Mouse (Mus musculus) mammary gland, adult 2 months (tissue): ENCODE measurements around the gene Stard5. TPM values are rescaled to one million over a fixed set of nuclear protein-coding genes. Genes with fewer than 3 reads are reported as not detected.

ENCODE experiments used
- polyA plus RNA-seq: library from polyadenylated mRNA; depleted of rRNA; stranded (reverse); fragments of >200 nt; gene quantifications from 2 replicates; pipeline ENCODE4 v1.2.3, GENCODE M21; 2012; ENCODE audit warnings: low replicate concordance; rRNA removed

Gene Stard5
- 9.9 and 20.6 TPM in 2 replicates for polyA plus RNA-seq

DNA sequence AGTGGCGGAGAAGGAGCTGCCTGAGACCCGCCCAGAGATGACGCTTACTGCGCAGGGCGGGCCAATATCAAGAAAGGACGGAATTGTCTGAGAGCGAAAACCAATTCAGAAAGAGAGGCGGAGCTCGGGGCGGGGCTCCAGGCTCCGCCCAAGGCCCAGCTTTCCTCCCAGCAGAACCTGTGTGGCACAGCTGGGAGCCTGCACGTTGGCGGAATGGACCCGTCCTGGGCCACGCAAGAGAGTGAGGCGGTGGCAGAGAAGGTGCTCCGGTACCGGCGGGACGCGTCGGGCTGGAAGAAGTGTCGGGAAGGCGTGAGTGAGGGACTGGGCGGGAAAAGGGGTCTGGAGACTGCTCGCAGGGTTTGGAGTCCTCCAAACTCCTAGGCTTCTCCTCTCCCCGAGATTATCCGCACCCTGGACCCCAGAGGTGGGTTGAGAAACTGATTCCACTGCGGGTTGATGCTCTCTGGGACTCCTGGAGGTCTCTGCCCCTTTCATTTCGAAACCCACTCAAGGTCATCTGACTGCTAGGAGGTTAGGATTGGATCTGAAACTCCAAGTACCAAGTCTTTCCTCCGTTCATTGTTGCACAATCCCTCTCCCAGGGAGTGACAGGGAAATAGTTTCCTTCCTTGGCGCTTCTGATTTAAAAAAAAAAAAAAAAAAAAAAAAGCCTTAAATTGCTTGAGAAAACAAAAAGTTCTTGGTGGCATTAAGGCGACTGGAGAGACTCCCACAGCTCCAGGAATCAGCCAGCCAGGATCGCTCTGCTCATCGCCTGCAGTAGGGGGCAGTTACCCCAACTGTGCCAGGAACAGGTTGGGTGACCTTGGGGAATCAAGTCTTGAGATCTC, at the start of gene Stard5:
Gene Stard5, plus strand, starts transcription at position 132 of the 854 bp plus-strand sequence.

GRCm38 (mm10) chr7:83584639-83585471, 46.9 kb upstream of the Stard5 start, which contains the start of gene Tmc3:
Tmc3 (plus strand) TSS chr7:83584927.

Other genes with a start within 250 kb of the Stard5 start
- gene Tmc3, start 47.0 kb upstream of the Stard5 start, polyA plus RNA-seq, result 0.11 and 0.19 TPM in 2 replicates
- gene Il16, start 113.8 kb downstream of the Stard5 start, polyA plus RNA-seq, result 36.3 and 37.2 TPM in 2 replicates
- gene Cfap161, start 162.9 kb downstream of the Stard5 start, polyA plus RNA-seq, result not detected in 2 replicates